Mouse (Mus musculus) T-helper 1 cell (primary cell): ENCODE measurements around the gene Dcaf17.

Experiments used
- in situ Hi-C: fragments of 300-600 bp; cut with MboI, MseI; formaldehyde crosslinking; loops from one replicate; pipeline ENCODE4 v1.15.1; 2025; ENCODE audit warnings: high pct_unique_total_duplicates

The Dcaf17 gene

GRCm38 (mm10) chr2:71055300-71056114 is at the start of gene Dcaf17, which contains the start of gene Mettl8:
TSS of gene Dcaf17 (plus strand) at chr2:71055328.
TSS of gene Mettl8 (minus strand) at chr2:71055583.
- in situ Hi-C loops = no loop called here

DNA sequence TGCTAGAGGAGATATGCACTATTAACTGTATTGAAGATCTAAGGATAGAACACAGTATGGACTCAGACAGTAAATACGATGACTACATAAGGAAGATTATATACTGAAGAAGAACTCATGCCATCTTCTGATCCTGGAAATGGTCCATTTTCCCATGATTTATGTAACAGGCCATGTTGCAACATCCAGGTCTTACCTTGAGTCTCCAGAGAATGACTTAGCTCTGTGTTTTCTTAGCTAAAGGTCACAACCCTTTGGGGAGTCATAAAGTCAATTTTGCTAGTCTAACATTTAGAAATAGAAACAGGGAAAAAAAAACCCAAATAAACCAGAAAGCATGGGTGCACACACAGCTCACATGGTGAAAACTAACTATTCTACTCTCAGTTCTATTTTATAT is 43.3 kb upstream of the Dcaf17 start:
- in situ Hi-C loops = no loop called here

DNA sequence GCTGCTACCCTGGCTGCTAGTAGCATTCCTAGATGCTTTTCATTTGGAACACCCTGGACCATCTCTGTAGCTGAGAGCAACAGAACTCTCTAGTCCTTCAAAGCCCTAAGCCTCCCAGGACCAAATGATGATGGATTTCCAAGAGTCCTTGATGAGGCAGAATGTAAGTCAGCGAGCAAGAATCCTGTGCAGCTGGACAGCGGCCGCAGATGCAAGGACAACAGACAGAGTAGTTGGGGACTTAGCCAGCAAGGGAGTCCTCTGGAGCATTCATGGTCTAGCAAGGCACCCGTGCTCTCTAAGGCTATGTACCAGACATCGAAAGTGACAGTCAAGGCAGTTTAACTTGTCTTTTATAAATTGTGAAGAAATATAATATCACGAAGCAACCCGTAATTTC is 41.6 kb upstream of the Dcaf17 start:
- in situ Hi-C loops = no loop called here

- in situ Hi-C loops = no loop called here
Observed at GRCm38 (mm10) chr2:71019277-71019676, 35.9 kb upstream of the Dcaf17 start.

GRCm38 (mm10) chr2:71019704-71020375 is 35.3 kb upstream of the Dcaf17 start:
- in situ Hi-C loops = no loop called here

DNA sequence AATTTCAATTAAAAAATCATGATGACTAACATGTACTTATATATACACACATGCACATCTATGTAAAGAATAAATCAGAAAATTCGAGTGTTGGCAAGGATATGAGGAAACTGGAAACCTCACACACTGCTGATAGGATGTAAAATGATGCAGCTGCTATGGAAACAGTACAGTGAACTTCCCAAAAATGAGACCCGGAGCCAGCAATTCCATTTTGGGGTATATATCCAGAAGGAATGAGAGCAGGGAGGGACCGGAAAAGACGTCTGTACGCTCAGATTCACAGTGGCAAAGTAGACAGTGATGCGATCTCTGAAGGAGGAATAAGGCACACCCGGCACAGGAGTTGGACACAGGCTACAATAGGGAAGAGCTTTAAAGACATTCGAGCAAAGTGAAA is 34.5 kb upstream of the Dcaf17 start:
- in situ Hi-C loops = no loop called here

DNA sequence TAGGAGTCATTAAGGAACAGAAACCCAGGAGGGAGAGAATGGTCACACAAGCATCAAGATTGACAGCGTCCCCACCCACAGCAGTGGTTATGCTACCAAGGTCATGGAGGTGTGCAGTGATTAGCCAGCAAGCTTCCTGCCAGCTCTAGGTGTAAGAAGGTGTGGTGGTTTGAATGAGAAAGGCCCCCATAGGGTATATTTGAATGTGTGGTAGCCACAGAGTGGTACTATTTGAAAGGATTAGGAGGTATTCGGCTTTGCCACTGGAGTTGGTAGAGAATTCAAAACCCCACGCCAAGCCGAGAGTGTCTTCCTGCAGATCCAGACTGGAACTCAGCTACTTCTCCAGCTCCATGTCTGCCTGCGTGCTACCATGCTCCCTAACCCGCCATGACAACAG is 32.1 kb upstream of the Dcaf17 start:
- in situ Hi-C loops = no loop called here

DNA sequence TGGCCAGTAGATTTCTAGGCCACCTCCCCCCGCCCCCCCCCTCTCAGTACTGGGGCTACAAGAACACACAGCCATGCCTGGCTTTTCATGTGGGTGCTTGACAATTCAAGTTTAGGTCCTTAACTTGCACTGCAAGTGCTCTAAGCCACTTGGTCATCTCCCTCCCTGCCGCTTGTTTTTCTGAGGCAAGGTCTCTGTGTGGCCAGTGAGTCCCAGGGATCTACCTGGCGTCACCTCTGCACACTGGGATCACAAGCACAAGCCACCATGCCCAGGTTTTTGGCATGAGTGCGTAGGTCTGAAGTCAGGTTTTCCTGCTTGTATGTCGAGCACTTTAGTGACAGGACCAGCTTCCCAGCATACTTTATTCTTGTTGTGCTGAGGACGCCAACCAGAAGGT is 31.1 kb upstream of the Dcaf17 start:
- in situ Hi-C loops = no loop called here

DNA sequence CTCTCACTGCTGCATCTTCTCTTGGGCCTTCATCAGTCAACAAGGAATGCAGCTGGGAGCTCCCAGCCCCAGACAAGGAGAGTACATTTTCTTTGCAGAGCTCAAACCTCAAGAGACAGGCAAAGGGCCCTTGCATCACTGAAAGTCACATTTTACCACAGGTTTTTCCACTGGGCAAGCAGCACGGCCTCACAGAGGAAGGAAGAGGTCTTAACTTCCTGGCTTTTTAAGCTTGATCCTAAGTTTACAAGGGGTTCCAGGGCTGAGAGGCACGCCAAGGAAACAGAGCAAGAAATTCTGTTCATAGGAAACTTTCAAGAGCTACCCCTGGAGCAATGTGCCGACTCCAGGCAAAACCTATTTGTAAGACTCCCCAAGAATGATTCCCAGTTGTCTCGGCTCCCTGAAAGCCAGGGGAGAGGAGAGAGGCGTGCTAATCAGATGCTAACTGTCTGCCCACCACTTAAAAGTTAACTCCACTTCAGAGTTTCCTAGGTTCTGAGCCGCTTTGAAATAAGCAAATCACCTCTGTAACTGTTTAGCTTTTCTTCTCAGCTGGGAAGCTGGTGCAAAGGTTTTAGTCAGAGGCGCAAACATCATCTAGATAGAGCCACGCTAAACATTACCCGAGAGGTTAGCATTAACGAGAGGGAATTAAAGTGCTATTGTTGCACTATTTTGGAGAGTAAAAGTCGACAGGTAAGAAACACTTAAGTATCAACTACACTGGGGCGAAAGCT is 29.4 kb upstream of the Dcaf17 start:
- in situ Hi-C loops = no loop called here

DNA sequence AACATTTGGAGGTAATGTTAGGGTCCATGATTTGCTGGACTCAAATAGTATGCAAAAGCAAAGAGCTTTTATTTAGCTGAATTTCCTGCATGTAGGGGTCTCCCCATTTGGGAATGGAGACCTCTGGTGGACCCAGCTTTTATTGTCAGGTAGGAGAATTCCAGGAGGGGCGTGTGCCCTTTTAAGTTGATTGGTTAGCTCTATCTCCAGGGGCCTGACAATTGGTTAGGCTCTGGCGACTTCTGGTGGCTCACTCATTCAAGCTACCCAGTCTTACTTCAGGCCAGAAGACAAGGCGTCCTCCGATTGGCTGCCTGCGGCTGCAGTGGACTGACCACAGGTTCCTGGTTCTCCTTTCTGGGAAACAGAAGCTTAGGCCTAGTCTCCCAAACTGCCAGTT is 28.3 kb upstream of the Dcaf17 start:
- in situ Hi-C loops = no loop called here

DNA sequence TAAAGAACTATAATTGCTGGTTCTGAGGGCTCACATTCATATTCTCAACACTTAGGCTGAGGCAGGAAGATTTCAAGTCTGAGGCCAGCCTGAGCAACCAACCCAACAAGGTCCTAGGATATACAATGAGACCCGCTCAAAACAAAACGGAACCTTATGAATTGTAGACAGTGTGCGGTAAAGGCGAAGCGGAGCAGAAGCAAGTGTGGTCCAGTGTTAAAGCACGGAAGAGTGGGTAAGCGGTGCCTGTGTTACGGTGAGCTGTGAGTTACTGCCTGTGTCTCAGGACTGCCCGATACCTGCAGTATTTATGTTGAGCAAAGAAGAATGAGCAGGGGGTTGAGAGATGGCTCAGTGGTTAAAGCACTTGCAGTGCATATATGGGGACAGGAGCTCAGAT is 27.5 kb upstream of the Dcaf17 start:
- in situ Hi-C loops = no loop called here

DNA sequence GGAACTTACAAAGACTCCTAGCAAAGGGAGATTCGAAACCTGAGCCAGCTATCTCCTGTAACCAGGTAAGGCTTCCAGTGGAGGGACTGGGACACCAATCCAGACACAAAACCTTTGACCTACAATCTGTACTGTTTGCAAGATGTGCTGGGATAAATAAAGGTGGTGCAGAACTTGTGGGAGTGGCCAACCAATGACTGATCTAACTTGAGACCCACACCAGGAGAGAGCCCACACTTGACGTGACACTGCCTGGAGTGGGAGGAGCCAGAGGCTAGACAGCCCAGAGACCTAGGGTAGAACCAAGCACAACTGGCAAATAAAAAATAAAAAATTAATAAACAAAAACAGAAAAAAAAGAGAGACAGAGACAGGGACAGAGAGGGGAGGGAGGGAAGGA is 24.5 kb upstream of the Dcaf17 start:
- in situ Hi-C loops = loop anchor here (5.0 kb wide), 1 partner anchor 258 kb away; no protein-coding TSS in a partner anchor

- in situ Hi-C loops = loop anchor here (5.0 kb wide), 1 partner anchor 260 kb away; no protein-coding TSS in a partner anchor
Observed at GRCm38 (mm10) chr2:71031973-71032794, 22.9 kb upstream of the Dcaf17 start.

- in situ Hi-C loops = loop anchor here (5.0 kb wide), 1 partner anchor 261 kb away; no protein-coding TSS in a partner anchor
Observed at GRCm38 (mm10) chr2:71033014-71033413, 22.1 kb upstream of the Dcaf17 start.

DNA sequence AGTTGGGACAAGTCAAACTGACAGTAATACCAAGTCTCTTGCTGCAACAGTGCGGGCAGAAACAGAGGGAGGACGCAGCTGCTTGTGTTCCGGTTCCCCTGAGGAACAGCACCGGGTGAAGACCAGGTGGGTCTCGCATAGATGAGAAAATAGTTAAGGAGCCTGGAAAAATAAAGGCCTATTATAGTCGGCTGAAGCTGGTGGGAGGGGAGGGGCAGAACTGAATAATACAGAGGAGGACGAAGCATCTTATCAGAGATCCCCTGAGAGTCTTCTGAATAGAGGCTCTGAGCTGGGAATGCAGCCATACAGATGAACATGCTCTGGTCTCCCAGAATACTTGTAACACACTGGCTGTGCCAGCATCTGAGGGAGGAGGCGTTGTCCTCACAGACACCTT is 21.1 kb upstream of the Dcaf17 start:
- in situ Hi-C loops = loop anchor here (5.0 kb wide), 1 partner anchor 262 kb away; no protein-coding TSS in a partner anchor

GRCm38 (mm10) chr2:71037447-71037846 is 17.7 kb upstream of the Dcaf17 start:
- in situ Hi-C loops = no loop called here

- in situ Hi-C loops = loop anchor here (5.0 kb wide), 1 partner anchor 63 kb away; no protein-coding TSS in a partner anchor
Observed at GRCm38 (mm10) chr2:71039522-71040121, 15.5 kb upstream of the Dcaf17 start.

- in situ Hi-C loops = no loop called here
Observed at GRCm38 (mm10) chr2:71046151-71046550, 9.0 kb upstream of the Dcaf17 start.

DNA sequence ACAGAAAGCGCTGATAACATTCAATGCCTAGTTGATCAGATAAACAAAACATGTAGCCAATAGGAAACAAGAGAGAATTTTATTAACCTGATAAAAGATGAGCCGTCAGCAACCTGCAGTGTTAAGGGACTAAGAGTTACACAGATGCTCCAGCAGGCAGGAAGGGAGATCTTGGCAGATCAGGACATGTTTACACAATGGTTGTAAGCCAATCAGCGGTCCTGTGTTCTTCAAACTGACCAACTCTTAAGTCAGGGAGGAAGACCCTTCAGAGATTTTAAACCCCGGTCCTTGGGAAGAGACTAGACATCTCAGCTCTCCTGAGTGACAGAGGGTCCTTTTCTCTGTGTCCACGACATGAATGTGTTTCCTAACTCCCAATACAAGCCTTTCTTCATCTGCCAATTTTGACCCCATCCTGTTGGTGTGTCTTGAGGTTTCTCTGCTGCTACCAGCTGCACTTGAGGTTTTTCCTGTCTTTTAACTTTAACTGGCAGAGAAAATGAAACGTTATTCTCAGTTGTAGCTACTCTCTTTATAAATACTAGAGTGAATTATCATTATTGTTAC is 8.3 kb upstream of the Dcaf17 start:
- in situ Hi-C loops = no loop called here

GRCm38 (mm10) chr2:71048896-71049295 is 6.2 kb upstream of the Dcaf17 start:
- in situ Hi-C loops = no loop called here
